Mouse (Mus musculus) lung, adult 2 months (tissue): ENCODE measurements around the gene Prrt1.

Experiments used
- CTCF ChIP-seq: fragments of 200-500 bp; IDR thresholded peaks from 2 replicates; pipeline ENCODE4 v1.5.1; 2011; ENCODE audit warnings: mild to moderate bottlenecking, low read length, control low read depth; ENCODE audit not compliant: insufficient read depth
- POLR2A ChIP-seq: fragments of 200-500 bp; IDR thresholded peaks from 2 replicates; pipeline ENCODE4 v1.6.1; 2011; ENCODE audit warnings: low read depth, mild to moderate bottlenecking, control low read depth, low read length, borderline replicate concordance; ENCODE audit errors: extremely low read depth

DNA sequence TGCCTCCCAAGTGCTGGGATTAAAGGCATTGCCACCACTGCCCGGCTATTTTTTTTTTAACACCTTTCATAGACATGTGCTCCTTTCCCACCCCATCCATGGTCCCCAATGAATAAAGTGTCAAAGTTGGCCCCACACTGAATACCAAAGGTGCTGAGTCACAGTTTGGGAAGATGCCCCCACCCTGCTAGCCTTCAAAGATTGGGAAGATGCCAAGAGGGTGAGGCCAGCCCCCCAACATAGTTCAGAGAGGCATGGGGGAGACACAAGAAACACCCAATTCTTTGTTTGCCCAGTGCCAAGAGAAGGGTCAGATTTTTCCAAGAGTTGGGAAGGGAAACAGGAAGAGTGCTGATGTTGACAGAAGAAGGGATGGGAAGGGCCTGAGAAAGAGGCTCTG is 33.1 kb downstream of the Prrt1 start:
- TF ChIP-seq POLR2A (no peak), CTCF (no peak)
